Mouse (Mus musculus) mammary gland, adult 2 months (tissue): ENCODE data around the gene Cox5a. TPM values are rescaled to one million over a fixed set of nuclear protein-coding genes. Genes with fewer than 3 reads are reported as not detected.

Experiments used
- polyA plus RNA-seq: library from polyadenylated mRNA; depleted of rRNA; stranded (reverse); fragments of >200 nt; gene quantifications from 2 replicates; pipeline ENCODE4 v1.2.3, GENCODE M21; 2012; ENCODE audit warnings: low replicate concordance; rRNA removed

Cox5a gene
- polyA plus RNA-seq = 532 and 565 TPM in 2 replicates

GRCm38 (mm10) chr9:57521056-57521911 lies at the start of gene Cox5a:
Cox5a (plus strand) TSS chr9:57521274.

GRCm38 (mm10) chr9:57503622-57504380 lies 17.3 kb upstream of the Cox5a start, which contains the start of gene Rpp25:
Rpp25 (plus strand) TSS chr9:57504026.

GRCm38 (mm10) chr9:57537044-57537727 lies 16.1 kb downstream of the Cox5a start, which contains the start of gene Fam219b:
Fam219b (plus strand) TSS chr9:57537528.

GRCm38 (mm10) chr9:57552139-57552887 lies 31.2 kb downstream of the Cox5a start, which contains the start of gene Mpi:
Mpi (minus strand) TSS chr9:57552763.

GRCm38 (mm10) chr9:57560861-57561710 lies 40.0 kb downstream of the Cox5a start, which contains the start of gene Scamp2:
Scamp2 (plus strand) TSS chr9:57560943.

Other genes starting within 250 kb of the Cox5a start
- 45.4 and 59.9 TPM in 2 replicates for gene Ppcdc, start 81.2 kb upstream of the Cox5a start, polyA plus RNA-seq
- gene Scamp5, start 53.2 kb upstream of the Cox5a start, polyA plus RNA-seq = 24.2 and 33.0 TPM in 2 replicates
- gene Rpp25, start 17.2 kb upstream of the Cox5a start, polyA plus RNA-seq = 0.88 and 1.3 TPM in 2 replicates
- gene Fam219b, start 16.3 kb downstream of the Cox5a start, polyA plus RNA-seq = 6.0 and 28.5 TPM in 2 replicates
- 27.1 and 70.1 TPM in 2 replicates for gene Mpi, start 31.5 kb downstream of the Cox5a start, polyA plus RNA-seq
- 119 and 132 TPM in 2 replicates for gene Scamp2, start 39.7 kb downstream of the Cox5a start, polyA plus RNA-seq
- gene Ulk3, start 68.2 kb downstream of the Cox5a start, polyA plus RNA-seq = 38.7 and 43.9 TPM in 2 replicates
- gene Cplx3, start 85.0 kb downstream of the Cox5a start, polyA plus RNA-seq = not detected in 2 replicates
- gene Lman1l, start 99.5 kb downstream of the Cox5a start, polyA plus RNA-seq = 0.26 and 0.37 TPM in 2 replicates
- 70.4 and 149 TPM in 2 replicates for gene Csk, start 132.4 kb downstream of the Cox5a start, polyA plus RNA-seq
- 3.1 TPM in 1 of 2 replicates, not detected in the other for gene Cyp1a2, start 162.4 kb downstream of the Cox5a start, polyA plus RNA-seq
- 0.69 and 1.1 TPM in 2 replicates for gene Cyp1a1, start 166.7 kb downstream of the Cox5a start, polyA plus RNA-seq
- gene Edc3, start 187.3 kb downstream of the Cox5a start, polyA plus RNA-seq = 11.0 and 14.9 TPM in 2 replicates
- gene Clk3, start 244.6 kb downstream of the Cox5a start, polyA plus RNA-seq = 82.5 and 138 TPM in 2 replicates